Mouse (Mus musculus) testis, adult 2 months (tissue): ENCODE results near the gene Tspan5.

ENCODE experiments used
- CTCF ChIP-seq: fragments of 200-500 bp; IDR thresholded peaks from 2 replicates; pipeline ENCODE4 v1.5.1; 2012; ENCODE audit warnings: low read depth, mild to moderate bottlenecking, inconsistent platforms, low read length, moderate library complexity; ENCODE audit not compliant: control insufficient read depth, insufficient read depth, insufficient replicate concordance
- POLR2A ChIP-seq: fragments of 200-500 bp; IDR thresholded peaks from 2 replicates; pipeline ENCODE4 v1.6.1; 2012; ENCODE audit warnings: low read depth, mild to moderate bottlenecking, inconsistent platforms, low read length, moderate library complexity; ENCODE audit not compliant: control insufficient read depth

DNA sequence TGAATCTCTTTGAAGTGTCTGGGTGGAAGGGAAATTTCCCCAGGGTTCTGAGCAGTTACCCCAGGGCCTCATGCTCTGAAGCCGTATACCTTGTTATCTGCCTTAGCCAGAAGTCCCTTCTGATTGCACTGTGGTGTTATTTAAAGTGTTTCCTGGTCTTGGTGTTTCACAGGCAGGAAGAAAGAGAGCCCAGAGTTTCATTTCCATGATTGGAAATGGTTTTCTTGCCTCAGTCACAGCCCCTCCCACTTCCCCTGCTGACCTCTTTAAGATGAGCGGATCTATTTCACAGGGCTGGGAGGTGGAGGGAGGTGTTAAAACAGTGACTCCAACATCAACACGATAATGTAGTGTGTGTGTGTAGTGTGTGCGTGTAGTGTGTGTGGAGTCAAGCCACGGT, 151.5 kb downstream of the Tspan5 start:
- TF ChIP-seq POLR2A, result no peak
- no peak for TF ChIP-seq CTCF
